Mouse (Mus musculus): ENCODE results near the gene 2700081O15Rik. TPM values are rescaled to one million over a fixed set of nuclear protein-coding genes. Genes with fewer than 3 reads are reported as not detected.
A peak's percentile ranks its signal among the peaks of the same experiment; 100 is the strongest.
"Not testable (repeated sequence)": the region's sequence is repeated elsewhere in the genome, so short reads cannot be mapped to it uniquely, and the experiment has no call there.

2700081O15Rik gene
- total RNA-seq (2021): 10 to 100 TPM; 14.6 to 22.1 TPM
- long read RNA-seq, experiment 1, full-length matches to known transcripts: 19 of 30 reads
- long read RNA-seq, experiment 1, partial matches to known transcripts: 5 of 30 reads
- long read RNA-seq, experiment 1, other reads (novel, unspliced or antisense): 6 of 30 reads
- long read RNA-seq, experiment 2, full-length matches to known transcripts: 12 of 17 reads
- long read RNA-seq, experiment 2, partial matches to known transcripts: 1 of 17 reads
- long read RNA-seq, experiment 2, other reads (novel, unspliced or antisense): 4 of 17 reads

GRCm38 (mm10) chr19:7416834-7417735 lies at the start of gene 2700081O15Rik:
TSS of gene 2700081O15Rik (plus strand) at chr19:7417625.
- DNase-seq: peak; percentile 75

GRCm38 (mm10) chr19:7369469-7369868 lies 48.0 kb upstream of the 2700081O15Rik start:
- DNase-seq: not testable (repeated sequence)

- no peak for DNase-seq
These were observed 42.9 kb upstream of the 2700081O15Rik start for GRCm38 (mm10) chr19:7374491-7374890.

GRCm38 (mm10) chr19:7377639-7378038 lies 39.8 kb upstream of the 2700081O15Rik start:
- no peak for DNase-seq

GRCm38 (mm10) chr19:7381906-7382247 lies 35.5 kb upstream of the 2700081O15Rik start:
- DNase-seq: no peak

- DNase-seq: peak; percentile 70
These were observed 35.0 kb upstream of the 2700081O15Rik start for GRCm38 (mm10) chr19:7382248-7382902.

GRCm38 (mm10) chr19:7382903-7383865 lies 34.2 kb upstream of the 2700081O15Rik start, which contains the start of gene Spindoc:
TSS of gene Spindoc (minus strand) at chr19:7382994.
- DNase-seq: peak; percentile 99

- no peak for DNase-seq
These were observed 31.4 kb upstream of the 2700081O15Rik start for GRCm38 (mm10) chr19:7386042-7386441.

GRCm38 (mm10) chr19:7388488-7388887 lies 28.9 kb upstream of the 2700081O15Rik start:
- DNase-seq: no peak

GRCm38 (mm10) chr19:7396867-7397826 lies 20.3 kb upstream of the 2700081O15Rik start:
- peak; percentile 64 for DNase-seq

- DNase-seq: not testable (repeated sequence)
These were observed 18.5 kb upstream of the 2700081O15Rik start for GRCm38 (mm10) chr19:7398898-7399297.

GRCm38 (mm10) chr19:7400635-7401034 lies 16.8 kb upstream of the 2700081O15Rik start:
- no peak for DNase-seq

GRCm38 (mm10) chr19:7404623-7405229 lies 12.7 kb upstream of the 2700081O15Rik start:
- DNase-seq: peak; percentile 12

GRCm38 (mm10) chr19:7412361-7412760 lies 5.1 kb upstream of the 2700081O15Rik start:
- DNase-seq: no peak

- DNase-seq: no peak
These were observed 1.2 kb upstream of the 2700081O15Rik start for GRCm38 (mm10) chr19:7415916-7416833.

GRCm38 (mm10) chr19:7417911-7418849 lies 755 bp downstream of the 2700081O15Rik start:
- DNase-seq: peak; percentile 88

- DNase-seq: no peak
These were observed 1.7 kb downstream of the 2700081O15Rik start for GRCm38 (mm10) chr19:7419134-7419533.

Data from gastrocnemius, postnatal 10 days (tissue).